Mouse (Mus musculus): ENCODE results near the gene Tbkbp1. TPM values are rescaled to one million over a fixed set of nuclear protein-coding genes. Genes with fewer than 3 reads are reported as not detected.
A peak's percentile ranks its signal among the peaks of the same experiment; 100 is the strongest.

Tbkbp1 gene
- polyA plus RNA-seq, 1 experiment, result 11.4 TPM

DNA sequence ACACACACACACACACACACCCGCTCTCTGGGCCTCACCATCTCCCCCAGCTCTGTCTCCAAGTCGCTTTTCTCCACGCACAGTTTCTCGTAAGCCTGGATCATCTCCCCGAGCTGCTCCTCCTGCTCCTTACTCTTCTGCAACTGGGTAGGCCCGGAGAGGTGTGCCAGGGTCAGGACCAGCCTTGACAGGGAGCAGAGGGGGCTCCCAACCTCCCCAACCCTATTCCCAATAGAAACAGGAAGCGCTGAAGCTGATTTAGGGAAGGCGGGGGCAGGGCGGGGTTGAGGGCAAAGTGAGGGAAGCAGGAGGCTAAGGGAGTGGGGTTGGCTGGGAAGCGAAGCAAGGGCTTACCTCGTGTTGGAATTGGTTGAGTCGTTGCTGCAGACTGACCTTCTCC, 2.7 kb downstream of the Tbkbp1 start:
- no peaks in the 10 kb centered on the region for H3K36me3 ChIP-seq (ENCODE audit: control insufficient read depth, insufficient read depth, low read length)
- peaks cover 8% of the 10 kb centered on the region for H3K4me1 ChIP-seq (ENCODE audit: control insufficient read depth, insufficient read depth, insufficient read length, low read length)
- TF ChIP-seq CTCF (IDR thresholded peaks at IDR 0.05; ENCODE audit: extremely low read depth, insufficient read length, insufficient replicate concordance, low read depth, low read length) (no peak), POLR2A (IDR thresholded peaks at IDR 0.05; ENCODE audit: low read depth, low read length) (no peak)
- peaks cover 19% of the 10 kb centered on the region for H3K27me3 ChIP-seq (ENCODE audit: control insufficient read depth, insufficient read depth, low read length)
- 30% methylated on average over 12 of the region's 12 CpGs for WGBS
- H3K4me3 ChIP-seq (ENCODE audit: low read depth, low read length), result peak overlapping the region; percentile 28
- H3K27ac ChIP-seq (ENCODE audit: insufficient read depth, low read depth, low read length), result no peak overlapping the region

DNA sequence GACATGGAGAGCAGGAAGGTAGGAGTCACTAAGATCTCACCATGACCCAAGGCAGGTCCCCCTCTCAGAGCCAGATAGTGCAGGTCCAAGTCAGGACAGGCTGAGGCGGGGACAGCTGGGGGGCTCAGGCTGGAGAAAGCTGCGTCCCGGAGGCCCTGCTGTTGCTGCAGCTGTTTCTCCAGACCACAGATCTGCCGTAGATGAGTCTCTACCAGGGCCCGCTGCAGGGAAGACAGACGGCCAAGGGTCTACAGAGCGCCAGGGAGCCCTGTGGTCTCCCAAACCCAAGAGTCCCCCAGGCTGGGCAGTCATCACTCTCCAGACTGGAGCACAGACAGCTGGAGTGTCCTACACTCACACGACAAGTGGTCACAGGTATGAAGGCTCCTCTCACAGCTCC, 4.0 kb downstream of the Tbkbp1 start:
- H3K4me1 ChIP-seq (ENCODE audit: control insufficient read depth, insufficient read depth, insufficient read length, low read length), result peaks cover 8% of the 10 kb centered on the region
- no peak overlapping the region for H3K27ac ChIP-seq (ENCODE audit: insufficient read depth, low read depth, low read length)
- no peaks in the 10 kb centered on the region for H3K36me3 ChIP-seq (ENCODE audit: control insufficient read depth, insufficient read depth, low read length)
- WGBS, result 76% methylated on average over 8 of the region's 8 CpGs
- H3K27me3 ChIP-seq (ENCODE audit: control insufficient read depth, insufficient read depth, low read length), result peaks cover 18% of the 10 kb centered on the region
- TF ChIP-seq CTCF (IDR thresholded peaks at IDR 0.05; ENCODE audit: extremely low read depth, insufficient read length, insufficient replicate concordance, low read depth, low read length) (no peak), POLR2A (IDR thresholded peaks at IDR 0.05; ENCODE audit: low read depth, low read length) (no peak)
- no peak overlapping the region for H3K4me3 ChIP-seq (ENCODE audit: low read depth, low read length)

DNA sequence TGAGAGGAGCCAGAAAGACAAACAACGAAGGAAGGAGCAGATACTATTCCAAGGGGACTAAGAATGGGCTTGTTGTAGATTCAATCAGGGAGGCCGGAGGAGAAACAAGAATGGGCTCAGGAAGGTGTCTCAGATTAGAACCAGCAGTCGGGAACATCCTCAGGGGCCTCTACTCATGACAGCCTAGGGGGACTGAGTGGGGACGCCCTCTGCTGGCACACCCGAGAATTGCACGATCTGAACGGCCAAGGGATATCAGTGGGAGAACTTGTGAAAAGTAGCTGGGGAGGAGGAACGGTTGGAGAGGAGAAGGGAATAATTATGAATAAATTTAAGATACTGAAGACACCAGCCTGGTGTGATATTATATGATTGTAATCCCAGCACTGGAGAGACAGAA, 4.6 kb downstream of the Tbkbp1 start:
- Histone ChIP-seq H3K4me3 (ENCODE audit: low read depth, low read length) (no peak overlapping the region), H3K36me3 (ENCODE audit: control insufficient read depth, insufficient read depth, low read length) (no peaks in the 10 kb centered on the region), H3K4me1 (ENCODE audit: control insufficient read depth, insufficient read depth, insufficient read length, low read length) (peaks cover 8% of the 10 kb centered on the region), H3K27me3 (ENCODE audit: control insufficient read depth, insufficient read depth, low read length) (peaks cover 13% of the 10 kb centered on the region), H3K27ac (ENCODE audit: insufficient read depth, low read depth, low read length) (no peak overlapping the region)
- 5% methylated on average over 8 of the region's 8 CpGs for WGBS
- TF ChIP-seq CTCF (IDR thresholded peaks at IDR 0.05; ENCODE audit: extremely low read depth, insufficient read length, insufficient replicate concordance, low read depth, low read length), result peak; percentile 94; the same call in 1 of the 2 replicates
- no peak for TF ChIP-seq POLR2A (IDR thresholded peaks at IDR 0.05; ENCODE audit: low read depth, low read length)

DNA sequence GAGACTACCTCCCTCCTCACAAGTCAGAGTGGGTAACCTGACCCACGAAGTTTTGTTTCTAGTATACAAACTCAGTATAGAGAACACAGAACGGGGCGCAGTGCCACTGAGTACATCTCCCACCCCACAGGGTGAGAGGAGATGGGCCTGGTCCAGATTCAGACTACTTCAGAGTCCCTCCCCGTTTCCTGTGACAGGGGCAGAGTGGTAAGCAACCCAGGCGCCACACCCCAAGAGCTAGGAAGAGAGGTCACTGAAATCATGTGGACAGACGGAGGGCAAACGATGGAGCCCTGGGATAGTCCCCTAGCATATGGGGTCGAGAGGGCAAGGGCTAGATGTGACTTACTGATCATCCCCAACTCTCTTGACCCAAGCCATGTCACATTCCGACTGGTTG, 5.3 kb downstream of the Tbkbp1 start:
- WGBS, result 67% methylated on average over 9 of the region's 9 CpGs
- Histone ChIP-seq H3K27me3 (ENCODE audit: control insufficient read depth, insufficient read depth, low read length) (peaks cover 6% of the 10 kb centered on the region), H3K4me3 (ENCODE audit: low read depth, low read length) (no peak overlapping the region), H3K27ac (ENCODE audit: insufficient read depth, low read depth, low read length) (no peak overlapping the region), H3K36me3 (ENCODE audit: control insufficient read depth, insufficient read depth, low read length) (no peaks in the 10 kb centered on the region), H3K4me1 (ENCODE audit: control insufficient read depth, insufficient read depth, insufficient read length, low read length) (peaks cover 6% of the 10 kb centered on the region; the same call in 1 of the 2 replicates)
- TF ChIP-seq POLR2A (IDR thresholded peaks at IDR 0.05; ENCODE audit: low read depth, low read length), result no peak
- no peak for TF ChIP-seq CTCF (IDR thresholded peaks at IDR 0.05; ENCODE audit: extremely low read depth, insufficient read length, insufficient replicate concordance, low read depth, low read length)

DNA sequence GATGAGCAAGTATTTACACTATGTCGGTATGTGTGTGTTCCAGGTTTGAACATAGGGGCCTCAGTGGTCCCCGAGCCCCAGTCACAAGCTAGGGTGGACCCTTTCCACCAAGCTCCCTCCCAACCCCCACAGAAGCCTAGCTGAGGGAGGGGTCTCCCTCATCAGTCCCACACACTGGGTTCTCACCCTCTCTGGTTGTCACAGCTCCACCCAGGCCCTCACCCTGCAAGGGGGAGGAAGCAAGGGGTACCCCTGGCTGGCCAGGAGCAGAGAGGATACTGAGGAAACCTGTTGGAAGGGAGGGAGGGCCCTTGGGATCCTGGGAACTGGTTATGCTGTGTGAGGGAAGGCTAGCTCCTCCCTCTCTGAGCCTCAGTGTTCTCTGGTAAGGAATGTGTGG, 6.0 kb downstream of the Tbkbp1 start:
- peaks cover under 1% of the 10 kb centered on the region; the same call in 1 of the 2 replicates for H3K27me3 ChIP-seq (ENCODE audit: control insufficient read depth, insufficient read depth, low read length)
- no peak overlapping the region for H3K27ac ChIP-seq (ENCODE audit: insufficient read depth, low read depth, low read length)
- no peaks in the 10 kb centered on the region for H3K36me3 ChIP-seq (ENCODE audit: control insufficient read depth, insufficient read depth, low read length)
- WGBS, result 84% methylated on average over 2 of the region's 2 CpGs
- no peak overlapping the region for H3K4me3 ChIP-seq (ENCODE audit: low read depth, low read length)
- TF ChIP-seq CTCF (IDR thresholded peaks at IDR 0.05; ENCODE audit: extremely low read depth, insufficient read length, insufficient replicate concordance, low read depth, low read length) (no peak), POLR2A (IDR thresholded peaks at IDR 0.05; ENCODE audit: low read depth, low read length) (no peak)
- peaks cover 3% of the 10 kb centered on the region; the same call in 1 of the 2 replicates for H3K4me1 ChIP-seq (ENCODE audit: control insufficient read depth, insufficient read depth, insufficient read length, low read length)

DNA sequence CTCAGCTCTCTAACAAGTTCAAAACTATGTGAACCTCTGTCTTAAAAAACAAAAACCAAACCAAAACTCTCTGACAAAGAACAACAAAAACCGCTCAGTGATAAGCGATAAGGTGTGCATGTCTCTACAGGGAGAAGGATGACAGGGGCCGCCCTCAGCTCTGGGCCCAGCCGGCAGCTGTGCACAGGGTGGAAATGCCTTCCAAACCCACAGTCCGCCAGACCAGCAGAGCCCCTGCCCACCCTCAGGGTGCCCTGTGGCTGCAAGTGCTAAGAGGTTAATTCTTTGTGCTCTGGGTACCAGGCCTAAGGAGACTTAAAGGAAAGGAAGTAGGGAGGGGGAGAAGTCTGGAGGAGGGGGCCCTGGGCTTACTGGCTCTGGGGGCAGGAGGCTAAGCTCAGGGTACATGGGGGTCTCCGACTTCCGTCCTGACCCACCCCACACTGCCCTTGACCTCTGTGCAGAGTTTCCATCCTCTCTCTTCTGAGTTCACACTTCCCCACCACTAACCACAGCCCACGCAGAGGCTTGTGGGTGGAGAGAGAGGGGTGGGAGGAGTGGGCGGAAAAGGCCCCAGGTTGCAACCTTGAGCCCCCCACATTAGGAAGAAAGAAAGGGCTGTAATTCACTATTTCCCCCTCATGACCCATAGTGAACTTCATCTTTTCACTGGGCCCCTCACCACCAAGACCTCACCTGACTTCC, 7.9 kb downstream of the Tbkbp1 start:
- H3K36me3 ChIP-seq (ENCODE audit: control insufficient read depth, insufficient read depth, low read length), result no peaks in the 10 kb centered on the region
- peak overlapping the region; percentile 68 for H3K27ac ChIP-seq (ENCODE audit: insufficient read depth, low read depth, low read length)
- no peak overlapping the region for H3K4me3 ChIP-seq (ENCODE audit: low read depth, low read length)
- TF ChIP-seq POLR2A (IDR thresholded peaks at IDR 0.05; ENCODE audit: low read depth, low read length) (no peak), CTCF (IDR thresholded peaks at IDR 0.05; ENCODE audit: extremely low read depth, insufficient read length, insufficient replicate concordance, low read depth, low read length) (no peak)
- peaks cover 10% of the 10 kb centered on the region for H3K4me1 ChIP-seq (ENCODE audit: control insufficient read depth, insufficient read depth, insufficient read length, low read length)
- WGBS, result 87% methylated on average over 9 of the region's 9 CpGs
- peaks cover 13% of the 10 kb centered on the region for H3K27me3 ChIP-seq (ENCODE audit: control insufficient read depth, insufficient read depth, low read length)

DNA sequence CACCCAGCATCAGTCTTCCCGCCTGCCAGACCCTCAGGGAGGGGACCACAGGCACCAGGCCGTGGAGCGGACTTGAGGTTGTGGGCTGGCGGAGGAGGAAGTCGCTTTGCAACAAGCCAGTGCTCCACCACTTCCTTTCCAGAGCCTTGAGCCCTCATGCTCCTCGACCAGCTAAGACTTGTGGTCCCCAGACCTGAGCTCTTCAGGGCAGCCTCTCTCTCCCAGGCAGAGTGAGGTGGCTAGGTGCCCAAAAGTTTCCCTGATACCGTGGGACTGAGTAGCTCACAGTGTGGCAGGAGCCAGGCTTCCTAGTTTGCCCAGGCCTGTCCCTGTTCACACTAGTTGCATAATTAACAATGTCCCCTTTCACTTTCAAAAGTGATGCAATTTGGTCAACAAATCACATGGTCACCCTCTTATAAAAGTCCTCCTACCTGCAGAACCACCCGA, 9.1 kb downstream of the Tbkbp1 start:
- WGBS, result 49% methylated on average over 8 of the region's 8 CpGs
- H3K4me3 ChIP-seq (ENCODE audit: low read depth, low read length), result no peak overlapping the region
- peaks cover 10% of the 10 kb centered on the region for H3K4me1 ChIP-seq (ENCODE audit: control insufficient read depth, insufficient read depth, insufficient read length, low read length)
- H3K27me3 ChIP-seq (ENCODE audit: control insufficient read depth, insufficient read depth, low read length), result peaks cover 14% of the 10 kb centered on the region
- no peak for TF ChIP-seq POLR2A (IDR thresholded peaks at IDR 0.05; ENCODE audit: low read depth, low read length)
- no peak for TF ChIP-seq CTCF (IDR thresholded peaks at IDR 0.05; ENCODE audit: extremely low read depth, insufficient read length, insufficient replicate concordance, low read depth, low read length)
- no peaks in the 10 kb centered on the region for H3K36me3 ChIP-seq (ENCODE audit: control insufficient read depth, insufficient read depth, low read length)
- peak overlapping the region; percentile 66 for H3K27ac ChIP-seq (ENCODE audit: insufficient read depth, low read depth, low read length)

All from small intestine, adult 2 months (tissue).